Mouse (Mus musculus) E14TG2a.4 (cell line): Measurements from ENCODE around the gene Tm4sf5.

Source experiments
- H3K27me3 ChIP-seq: 2 replicates; pipeline ENCODE4 v1.6.1; 2014; ENCODE audit warnings: low read length, control low read depth; ENCODE audit not compliant: insufficient read depth
- H3K36me3 ChIP-seq: 2 replicates; pipeline ENCODE4 v1.6.1; 2014; ENCODE audit warnings: low read length, control low read depth; ENCODE audit not compliant: insufficient read depth
- H3K4me1 ChIP-seq: replicated peaks from 2 replicates; pipeline ENCODE4 v1.6.1; 2014; ENCODE audit warnings: low read depth, low read length, control low read depth
- H3K4me3 ChIP-seq: replicated peaks from 2 replicates; pipeline ENCODE4 v1.5.1; 2014; ENCODE audit warnings: mild to moderate bottlenecking, low read length
- H3K9me3 ChIP-seq: 2 replicates; pipeline ENCODE4 v1.6.1; 2014; ENCODE audit warnings: low read length, control low read depth
- CTCF ChIP-seq: conservative IDR thresholded peaks from 2 replicates; pipeline ENCODE4 v1.5.1; 2014; ENCODE audit warnings: low read length
- NANOG ChIP-seq: IDR thresholded peaks from 2 replicates; pipeline ENCODE4 v1.6.1; 2014; ENCODE audit warnings: borderline replicate concordance, low read length, mixed read lengths
- POU5F1 ChIP-seq: IDR thresholded peaks from 2 replicates; pipeline ENCODE4 v1.6.1; 2014; ENCODE audit warnings: low read length, borderline replicate concordance

The Tm4sf5 gene

DNA sequence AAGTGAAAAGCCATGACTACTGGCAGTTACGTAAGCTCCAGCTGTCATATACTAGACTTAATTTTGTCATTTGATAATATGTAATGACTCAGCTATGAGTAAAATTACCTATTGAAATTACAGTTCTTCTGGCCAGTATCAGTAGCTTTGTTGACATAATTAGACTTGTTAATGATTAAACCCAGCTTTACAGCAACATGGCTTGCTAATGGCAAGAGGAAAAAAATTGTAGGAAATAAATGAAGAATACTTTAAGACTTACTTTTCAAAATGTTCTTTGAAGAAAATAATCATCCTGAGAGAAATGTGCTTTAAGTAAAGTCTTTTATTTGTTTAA, 4.6 kb upstream of the Tm4sf5 start:
- no peaks in the 10 kb centered on the region for H3K9me3 ChIP-seq
- H3K4me1 ChIP-seq, result peaks cover 15% of the 10 kb centered on the region
- H3K27me3 ChIP-seq, result peaks cover 5% of the 10 kb centered on the region
- no peaks in the 10 kb centered on the region for H3K36me3 ChIP-seq
- no peak for TF ChIP-seq NANOG
- TF ChIP-seq CTCF, result no peak
- no peak for TF ChIP-seq POU5F1
- no peak overlapping the region for H3K4me3 ChIP-seq

DNA sequence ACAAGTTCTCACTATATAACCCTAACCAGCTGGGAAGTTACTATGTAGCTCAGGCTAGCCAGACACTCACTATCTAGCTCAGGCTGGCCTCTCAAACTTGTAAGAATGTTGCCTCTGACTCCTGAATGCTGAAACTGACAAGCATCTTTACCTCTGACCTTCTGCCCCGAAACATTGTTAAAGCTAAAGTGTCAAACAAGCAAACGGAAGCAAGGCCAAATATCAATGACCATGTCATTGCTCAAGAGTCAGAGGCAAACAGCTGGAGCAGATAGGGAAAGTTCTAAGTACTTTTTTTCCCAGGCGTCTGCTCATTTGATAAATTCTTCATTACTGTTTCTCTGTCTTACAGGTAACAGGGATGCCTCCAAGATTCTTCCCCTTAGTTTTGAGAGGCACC, 3.0 kb upstream of the Tm4sf5 start:
- Histone ChIP-seq H3K9me3 (no peaks in the 10 kb centered on the region), H3K4me1 (peaks cover 24% of the 10 kb centered on the region), H3K4me3 (no peak overlapping the region), H3K27me3 (peaks cover 8% of the 10 kb centered on the region), H3K36me3 (no peaks in the 10 kb centered on the region)
- TF ChIP-seq CTCF (no peak), POU5F1 (no peak), NANOG (no peak)

DNA sequence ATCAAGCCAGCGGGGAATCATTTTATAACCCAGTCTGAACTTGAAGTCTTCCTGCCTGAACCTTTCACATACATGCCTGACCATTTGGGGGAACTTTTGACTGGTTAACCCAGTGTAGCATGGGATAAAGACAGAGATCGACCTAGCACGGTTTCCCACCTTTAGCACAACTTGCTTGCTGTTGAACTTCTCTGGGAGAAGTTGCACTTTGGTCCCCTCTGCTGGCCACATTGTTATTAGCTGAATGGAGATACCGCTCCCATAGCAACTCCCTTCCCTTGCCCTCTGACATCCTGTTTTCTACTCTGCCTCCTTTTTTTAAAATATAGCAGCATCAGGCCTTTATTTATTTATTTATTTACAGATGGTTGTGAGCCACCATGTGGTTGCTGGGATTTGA, 1.3 kb downstream of the Tm4sf5 start:
- TF ChIP-seq CTCF, result peak; percentile 33
- TF ChIP-seq POU5F1, result no peak
- no peak for TF ChIP-seq NANOG
- Histone ChIP-seq H3K36me3 (no peaks in the 10 kb centered on the region), H3K9me3 (no peaks in the 10 kb centered on the region), H3K4me1 (peaks cover 42% of the 10 kb centered on the region), H3K27me3 (peaks cover 8% of the 10 kb centered on the region), H3K4me3 (no peak overlapping the region)

DNA sequence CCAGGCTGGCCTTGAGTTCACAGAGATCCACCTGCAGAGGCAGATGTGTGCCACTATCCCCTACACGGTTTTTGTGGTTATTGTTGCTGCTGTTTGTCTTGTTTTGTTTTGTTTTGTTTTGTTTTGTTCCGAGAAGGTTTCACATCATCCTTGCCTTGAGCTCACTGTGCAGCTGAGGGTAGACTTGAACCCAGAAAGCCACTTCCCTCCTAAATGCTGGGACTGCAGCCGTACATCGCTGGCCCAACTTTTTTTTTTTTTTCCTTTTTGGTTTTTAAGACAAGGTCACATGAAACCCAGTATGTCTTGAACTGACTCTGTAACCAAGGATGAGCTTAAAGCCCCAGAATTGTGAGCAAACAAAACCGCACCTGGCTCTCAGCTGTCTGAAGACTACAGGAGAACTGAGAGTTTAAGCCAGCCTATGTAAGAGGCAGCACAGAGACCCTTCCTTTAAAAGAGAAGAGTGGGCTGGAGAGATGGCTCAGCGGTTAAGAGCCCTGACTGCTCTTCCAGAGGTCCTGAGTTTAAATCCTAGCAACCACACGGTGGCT, 2.0 kb downstream of the Tm4sf5 start:
- peaks cover 42% of the 10 kb centered on the region for H3K4me1 ChIP-seq
- no peak overlapping the region for H3K4me3 ChIP-seq
- TF ChIP-seq NANOG (no peak), POU5F1 (no peak), CTCF (no peak)
- peaks cover 8% of the 10 kb centered on the region for H3K27me3 ChIP-seq
- H3K36me3 ChIP-seq, result no peaks in the 10 kb centered on the region
- no peaks in the 10 kb centered on the region for H3K9me3 ChIP-seq

DNA sequence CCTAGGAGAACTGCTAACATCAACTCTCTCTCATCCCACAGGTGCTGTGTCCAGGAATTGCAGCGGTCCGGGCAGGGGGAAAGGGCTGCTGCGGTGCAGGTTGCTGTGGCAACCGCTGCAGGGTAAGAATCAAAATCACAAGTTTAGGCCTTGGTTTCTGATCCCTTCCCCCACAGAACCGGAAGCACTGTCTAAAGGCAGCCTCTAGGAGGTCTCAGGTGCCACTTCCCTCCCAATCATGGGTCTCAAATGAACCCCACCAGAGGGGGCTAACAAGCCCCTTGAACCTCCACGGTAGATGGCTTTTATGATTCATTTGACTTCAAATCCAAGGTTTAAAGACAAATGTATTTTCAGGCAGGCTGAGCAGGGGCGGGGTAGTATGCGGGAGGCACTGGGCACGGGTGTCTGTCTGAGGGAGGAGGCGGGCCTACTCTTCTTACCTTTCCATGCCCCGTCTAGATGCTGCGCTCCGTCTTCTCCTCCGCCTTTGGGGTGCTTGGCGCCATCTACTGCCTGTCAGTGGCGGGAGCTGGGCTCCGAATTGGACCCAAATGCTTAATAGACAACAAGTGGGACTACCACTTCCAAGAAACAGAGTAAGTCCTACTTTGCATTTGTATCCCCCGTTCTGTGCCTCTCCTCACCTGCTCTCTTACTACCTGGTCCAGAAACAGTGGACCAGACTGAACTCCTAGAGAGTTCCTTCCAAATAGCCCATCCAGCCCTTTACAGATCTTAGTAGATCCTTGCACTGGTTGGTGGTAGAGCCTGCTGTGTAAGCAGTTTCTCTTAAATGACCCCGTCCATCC, 4.9 kb downstream of the Tm4sf5 start:
- TF ChIP-seq POU5F1, result no peak
- peak; percentile 38 for TF ChIP-seq CTCF
- Histone ChIP-seq H3K4me3 (peak overlapping the region; percentile 59), H3K27me3 (peaks cover 16% of the 10 kb centered on the region), H3K4me1 (peaks cover 43% of the 10 kb centered on the region), H3K36me3 (no peaks in the 10 kb centered on the region), H3K9me3 (no peaks in the 10 kb centered on the region)

DNA sequence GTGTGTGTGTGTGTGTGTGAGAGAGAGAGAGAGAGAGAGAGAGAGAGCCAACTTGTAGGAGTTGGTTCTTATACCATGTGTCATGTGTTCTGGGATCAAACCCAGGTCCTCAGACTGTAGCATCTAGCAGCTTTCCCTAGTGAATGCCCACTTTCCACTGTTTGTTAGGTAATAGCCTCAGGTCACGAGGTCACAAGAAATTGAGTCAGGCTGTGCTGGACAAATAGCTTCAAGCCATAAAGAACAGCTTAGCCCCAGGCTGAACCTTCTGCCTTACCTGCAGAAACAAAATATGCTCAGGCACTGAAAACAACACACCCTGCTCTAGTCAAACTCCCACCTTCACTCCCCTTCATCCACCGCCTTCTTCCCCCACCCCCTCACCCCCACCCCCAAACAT, 6.2 kb downstream of the Tm4sf5 start:
- no peaks in the 10 kb centered on the region for H3K9me3 ChIP-seq
- peaks cover 30% of the 10 kb centered on the region for H3K4me1 ChIP-seq
- no peak overlapping the region for H3K4me3 ChIP-seq
- H3K27me3 ChIP-seq, result peaks cover 9% of the 10 kb centered on the region; the same call in 1 of the 2 replicates
- no peaks in the 10 kb centered on the region for H3K36me3 ChIP-seq
- TF ChIP-seq CTCF, result no peak
- no peak for TF ChIP-seq NANOG
- no peak for TF ChIP-seq POU5F1

DNA sequence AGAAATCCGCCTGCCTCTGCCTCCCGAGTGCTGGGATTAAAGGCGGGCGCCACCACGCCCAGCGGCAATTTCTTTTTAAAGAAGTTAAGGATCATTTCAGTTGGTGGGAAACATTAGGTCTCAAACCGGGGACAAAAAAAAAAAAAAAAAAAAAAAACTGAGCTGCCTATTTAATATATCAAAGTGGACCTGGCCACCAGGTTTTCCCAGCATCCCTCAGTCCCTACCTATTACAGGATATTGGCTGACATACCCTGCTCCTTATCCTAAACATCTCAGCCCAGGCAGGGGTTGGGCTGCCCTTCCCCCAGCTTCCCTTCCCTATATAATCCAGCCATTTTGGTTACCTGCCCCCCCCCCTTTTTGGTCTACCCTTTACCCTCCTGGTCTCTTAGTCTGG, 6.8 kb downstream of the Tm4sf5 start:
- Histone ChIP-seq H3K36me3 (no peaks in the 10 kb centered on the region), H3K4me3 (no peak overlapping the region), H3K4me1 (peaks cover 28% of the 10 kb centered on the region), H3K9me3 (no peaks in the 10 kb centered on the region), H3K27me3 (peaks cover 9% of the 10 kb centered on the region; the same call in 1 of the 2 replicates)
- no peak for TF ChIP-seq NANOG
- TF ChIP-seq CTCF, result no peak
- no peak for TF ChIP-seq POU5F1

DNA sequence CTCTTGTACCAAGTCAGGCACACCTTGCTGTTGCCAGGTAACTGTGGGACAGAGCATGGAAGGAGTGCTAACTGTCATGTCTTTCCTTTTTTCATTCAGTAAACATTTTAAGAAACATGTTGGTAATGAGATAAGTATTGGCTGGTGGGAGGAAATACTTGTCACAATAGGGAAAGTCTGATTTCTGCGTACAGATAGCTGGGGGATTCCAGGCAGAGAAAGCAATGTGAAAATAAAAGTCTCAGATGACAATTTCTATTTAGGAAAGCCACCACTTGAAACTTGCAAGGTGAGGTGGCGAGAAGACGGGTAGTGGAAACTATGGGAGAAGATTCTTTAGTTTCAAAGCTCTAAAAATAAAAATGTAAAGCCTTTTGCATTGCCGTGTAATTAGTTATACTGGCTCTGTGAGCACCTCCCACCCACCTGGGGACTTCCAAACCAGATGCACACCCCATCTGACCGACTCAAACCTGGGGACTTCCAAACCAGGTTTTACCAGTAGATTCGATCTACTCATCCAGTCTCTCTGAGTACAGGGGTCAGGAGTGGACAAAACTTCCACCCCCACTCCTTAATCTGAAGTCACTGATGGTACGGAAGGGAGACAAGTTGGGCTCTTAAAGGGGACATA, 7.8 kb downstream of the Tm4sf5 start:
- Histone ChIP-seq H3K4me3 (no peak overlapping the region), H3K36me3 (no peaks in the 10 kb centered on the region), H3K9me3 (no peaks in the 10 kb centered on the region), H3K27me3 (peaks cover 9% of the 10 kb centered on the region; the same call in 1 of the 2 replicates), H3K4me1 (peaks cover 28% of the 10 kb centered on the region)
- TF ChIP-seq CTCF (no peak), NANOG (no peak), POU5F1 (no peak)

DNA sequence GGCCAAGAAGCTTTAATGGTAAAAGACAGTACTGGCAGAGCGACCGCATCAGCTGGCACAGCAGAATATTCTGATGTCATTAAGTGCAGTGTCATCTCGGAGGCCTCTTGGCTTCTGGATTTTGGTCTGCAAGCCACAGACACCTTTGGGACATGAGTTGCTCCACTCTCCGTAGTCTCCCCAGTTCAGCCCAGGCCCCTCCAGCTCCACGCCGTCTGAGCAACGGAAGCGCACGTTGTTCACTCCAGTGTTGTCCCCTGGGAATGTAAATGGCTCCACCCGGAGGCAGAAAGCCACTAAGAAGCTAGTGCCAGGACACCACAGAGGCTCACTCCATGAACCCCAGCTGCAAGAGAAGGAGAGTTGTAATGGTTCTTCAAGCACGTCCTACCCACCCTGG, 8.5 kb downstream of the Tm4sf5 start:
- Histone ChIP-seq H3K4me1 (peaks cover 28% of the 10 kb centered on the region), H3K36me3 (no peaks in the 10 kb centered on the region), H3K9me3 (no peaks in the 10 kb centered on the region), H3K4me3 (no peak overlapping the region), H3K27me3 (peaks cover 11% of the 10 kb centered on the region; the same call in 1 of the 2 replicates)
- TF ChIP-seq POU5F1, result no peak
- no peak for TF ChIP-seq CTCF
- no peak for TF ChIP-seq NANOG
